Mouse (Mus musculus) ES-Bruce4 (cell line): ENCODE data around the gene Ppm1g. TPM values are rescaled to one million over a fixed set of nuclear protein-coding genes. Genes with fewer than 3 reads are reported as not detected.

Experiments used
- H3K27ac ChIP-seq: 2 replicates; pipeline ENCODE4 v1.5.1; 2012; ENCODE audit warnings: low read length, inconsistent platforms; ENCODE audit not compliant: insufficient read depth
- H3K27me3 ChIP-seq: 2 replicates; pipeline ENCODE4 v1.6.1; 2012; ENCODE audit warnings: mild to moderate bottlenecking, low read length, inconsistent platforms; ENCODE audit not compliant: control insufficient read depth, poor library complexity, insufficient read depth, severe bottlenecking
- H3K36me3 ChIP-seq: 2 replicates; pipeline ENCODE4 v1.6.1; 2012; ENCODE audit warnings: inconsistent platforms, mild to moderate bottlenecking, low read length, moderate library complexity; ENCODE audit not compliant: control insufficient read depth, poor library complexity, insufficient read depth, severe bottlenecking
- H3K4me1 ChIP-seq: one replicate; pipeline ENCODE4 v1.8.1; 2011; ENCODE audit warnings: low read length; ENCODE audit not compliant: control insufficient read depth, insufficient read depth
- H3K4me3 ChIP-seq: 2 replicates; pipeline ENCODE4 v1.5.1; 2011; ENCODE audit warnings: low read depth, mild to moderate bottlenecking, low read length
- H3K9ac ChIP-seq: 2 replicates; pipeline ENCODE4 v1.6.1; 2012; ENCODE audit warnings: low read depth, mild to moderate bottlenecking, inconsistent platforms; ENCODE audit not compliant: poor library complexity, severe bottlenecking
- H3K9me3 ChIP-seq: replicated peaks from 2 replicates; pipeline ENCODE4 v1.6.1; 2012; ENCODE audit warnings: mild to moderate bottlenecking, low read length, inconsistent platforms; ENCODE audit not compliant: control insufficient read depth, poor library complexity, insufficient read depth, severe bottlenecking
- CTCF ChIP-seq: IDR thresholded peaks from one replicate; pipeline ENCODE4 v1.8.1; 2011; ENCODE audit warnings: low read depth, low read length
- EP300 ChIP-seq: IDR thresholded peaks from 2 replicates; pipeline ENCODE4 v1.6.1; 2011; ENCODE audit warnings: low read depth, low read length; ENCODE audit not compliant: insufficient read depth
- POLR2A ChIP-seq: IDR thresholded peaks from one replicate; pipeline ENCODE4 v1.8.1; 2011; ENCODE audit warnings: low read length; ENCODE audit not compliant: insufficient read depth
- polyA plus RNA-seq: library from polyadenylated mRNA; stranded (reverse); fragments of >200 nt; gene quantifications from 2 replicates; pipeline ENCODE4 v1.2.4, GENCODE M21; 2011; ENCODE audit warnings: low read depth; ENCODE audit not compliant: missing spikeins, insufficient read depth, insufficient read length

Ppm1g gene
- polyA plus RNA-seq, 1 experiment, result 225 TPM

- Histone ChIP-seq H3K4me3 (peak overlapping the region; percentile 81), H3K4me1 (no peaks in the 10 kb centered on the region), H3K27ac (no peak overlapping the region), H3K9me3 (no peaks in the 10 kb centered on the region), H3K9ac (peak overlapping the region; percentile 77), H3K36me3 (peaks cover 21% of the 10 kb centered on the region), H3K27me3 (no peaks in the 10 kb centered on the region)
- TF ChIP-seq EP300 (no peak), POLR2A (no peak), CTCF (no peak)
These were observed 28.2 kb downstream of the Ppm1g start for GRCm38 (mm10) chr5:31192045-31192938.

GRCm38 (mm10) chr5:31190201-31190600 lies 30.3 kb downstream of the Ppm1g start:
- no peaks in the 10 kb centered on the region for H3K9me3 ChIP-seq
- H3K4me3 ChIP-seq, result no peak overlapping the region
- no peak for TF ChIP-seq EP300
- TF ChIP-seq POLR2A, result no peak
- peak; percentile 45 for TF ChIP-seq CTCF
- H3K36me3 ChIP-seq, result peaks cover 4% of the 10 kb centered on the region; the same call in 1 of the 2 replicates
- no peaks in the 10 kb centered on the region for H3K4me1 ChIP-seq
- H3K27ac ChIP-seq, result no peak overlapping the region
- H3K9ac ChIP-seq, result no peak overlapping the region
- H3K27me3 ChIP-seq, result no peaks in the 10 kb centered on the region

- no peak for TF ChIP-seq EP300
- no peaks in the 10 kb centered on the region for H3K9me3 ChIP-seq
- no peaks in the 10 kb centered on the region for H3K27me3 ChIP-seq
- no peak overlapping the region for H3K4me3 ChIP-seq
- no peak overlapping the region for H3K9ac ChIP-seq
- no peak overlapping the region for H3K27ac ChIP-seq
- no peaks in the 10 kb centered on the region for H3K4me1 ChIP-seq
- peaks cover 4% of the 10 kb centered on the region; the same call in 1 of the 2 replicates for H3K36me3 ChIP-seq
These were observed 32.2 kb downstream of the Ppm1g start for GRCm38 (mm10) chr5:31188223-31188840.

GRCm38 (mm10) chr5:31183678-31184077 lies 36.8 kb downstream of the Ppm1g start:
- peaks cover 4% of the 10 kb centered on the region; the same call in 1 of the 2 replicates for H3K36me3 ChIP-seq

GRCm38 (mm10) chr5:31181183-31181770 lies 39.2 kb downstream of the Ppm1g start:
- Histone ChIP-seq H3K9me3 (no peaks in the 10 kb centered on the region), H3K9ac (peak overlapping the region; percentile 18; the same call in 1 of the 2 replicates), H3K27me3 (no peaks in the 10 kb centered on the region), H3K4me3 (no peak overlapping the region), H3K36me3 (no peaks in the 10 kb centered on the region), H3K27ac (no peak overlapping the region), H3K4me1 (no peaks in the 10 kb centered on the region)
- TF ChIP-seq EP300 (no peak), POLR2A (no peak), CTCF (no peak)

More at GRCm38 (mm10) chr5:31183678-31184077, 36.8 kb downstream of the Ppm1g start:
- H3K4me3 ChIP-seq, result no peak overlapping the region
- H3K27ac ChIP-seq, result no peak overlapping the region
- no peaks in the 10 kb centered on the region for H3K9me3 ChIP-seq
- no peaks in the 10 kb centered on the region for H3K27me3 ChIP-seq
- TF ChIP-seq POLR2A (no peak), EP300 (no peak), CTCF (no peak)
- no peaks in the 10 kb centered on the region for H3K4me1 ChIP-seq
- no peak overlapping the region for H3K9ac ChIP-seq
